Mouse (Mus musculus) neural tube, embryonic 13.5 days (tissue): Measurements from ENCODE around the gene Elmo1. TPM values are rescaled to one million over a fixed set of nuclear protein-coding genes. Genes with fewer than 3 reads are reported as not detected.
A peak's percentile ranks its signal among the peaks of the same experiment; 100 is the strongest.

Source experiments
- ATAC-seq: fragments of 200-750 bp; cut with Nextera tagmentation; 2 replicates; pipeline ENCODE4 v1.8.0; 2017; ENCODE audit warnings: low read depth, mild to moderate bottlenecking, moderate TSS enrichment, moderate library complexity
- H3K27ac ChIP-seq: fragments of 300-500 bp; sonication (generic); replicated peaks from 2 replicates; pipeline ENCODE4 v1.5.1; 2015; ENCODE audit warnings: moderate library complexity, mild to moderate bottlenecking, inconsistent platforms
- H3K27me3 ChIP-seq: fragments of 300-500 bp; sonication (generic); 2 replicates; pipeline ENCODE4 v1.6.1; 2015; ENCODE audit warnings: mild to moderate bottlenecking, inconsistent platforms
- H3K36me3 ChIP-seq: fragments of 300-500 bp; sonication (generic); 2 replicates; pipeline ENCODE4 v1.6.1; 2015; ENCODE audit warnings: mild to moderate bottlenecking, inconsistent platforms
- H3K4me1 ChIP-seq: fragments of 300-500 bp; sonication (generic); replicated peaks from 2 replicates; pipeline ENCODE4 v1.6.1; 2015; ENCODE audit warnings: inconsistent platforms
- H3K4me2 ChIP-seq: fragments of 300-500 bp; sonication (generic); 2 replicates; pipeline ENCODE4 v1.6.1; 2015; ENCODE audit warnings: inconsistent platforms, mild to moderate bottlenecking, moderate library complexity
- H3K4me3 ChIP-seq: fragments of 300-500 bp; sonication (generic); 2 replicates; pipeline ENCODE4 v1.5.1; 2015; ENCODE audit warnings: mild to moderate bottlenecking, inconsistent platforms
- H3K9ac ChIP-seq: fragments of 300-500 bp; sonication (generic); 2 replicates; pipeline ENCODE4 v1.6.1; 2015; ENCODE audit warnings: moderate library complexity, mild to moderate bottlenecking, inconsistent platforms
- H3K9me3 ChIP-seq: fragments of 300-500 bp; sonication (generic); 2 replicates; pipeline ENCODE4 v1.6.1; 2016; ENCODE audit warnings: inconsistent platforms
- WGBS: fragments of 180-500 bp; shearing (Covaris S2); methylation state at CpG from one replicate; pipeline ENCODE4 v1.1.7; 2015; 5-methylcytosine and 5-hydroxymethylcytosine counted together
- polyA plus RNA-seq: library from polyadenylated mRNA; unstranded; fragments of >200 nt; fragmentation: Nextera tagmentation; extraction: Ambion mirVana; gene quantifications from 2 replicates; pipeline ENCODE4 v1.2.1, GENCODE M21; 2015

Elmo1 gene
- polyA plus RNA-seq, 1 experiment from 2014 or later = 48.4 TPM

- Histone ChIP-seq H3K4me1 (peaks cover 48% of the 10 kb centered on the region), H3K27ac (peak overlapping the region; percentile 88), H3K4me3 (no peak overlapping the region), H3K9me3 (no peaks in the 10 kb centered on the region), H3K9ac (0 out of 2 replicates have a peak overlapping the region, but pooled peaks have one; percentile 48), H3K4me2 (no peak overlapping the region), H3K27me3 (no peaks in the 10 kb centered on the region), H3K36me3 (no peaks in the 10 kb centered on the region)
- 65% methylated on average over 5 of the region's 5 CpGs for WGBS
- ATAC-seq = peak; percentile 62
These were observed 279.8 kb downstream of the Elmo1 start for GRCm38 (mm10) chr13:20370036-20370802.

GRCm38 (mm10) chr13:20371501-20371900 lies 281.1 kb downstream of the Elmo1 start:
- Histone ChIP-seq H3K9me3 (no peaks in the 10 kb centered on the region), H3K27ac (peak overlapping the region; percentile 88; the same call in 1 of the 2 replicates)
- 73% methylated on average over 6 of the region's 6 CpGs for WGBS

GRCm38 (mm10) chr13:20372335-20372734 lies 281.9 kb downstream of the Elmo1 start:
- no peak overlapping the region for H3K4me3 ChIP-seq
- ATAC-seq = no peak
- H3K4me1 ChIP-seq = peaks cover 29% of the 10 kb centered on the region
- H3K27ac ChIP-seq = no peak overlapping the region; the same call in 1 of the 2 replicates
- no peak overlapping the region for H3K9ac ChIP-seq
- WGBS = 77% methylated on average over 4 of the region's 4 CpGs
- no peaks in the 10 kb centered on the region for H3K27me3 ChIP-seq
- H3K9me3 ChIP-seq = no peaks in the 10 kb centered on the region
- no peaks in the 10 kb centered on the region for H3K36me3 ChIP-seq
- H3K4me2 ChIP-seq = no peak overlapping the region

More at GRCm38 (mm10) chr13:20371501-20371900, 281.1 kb downstream of the Elmo1 start:
- H3K36me3 ChIP-seq = no peaks in the 10 kb centered on the region
- H3K9ac ChIP-seq = no peak overlapping the region
- H3K27me3 ChIP-seq = no peaks in the 10 kb centered on the region
- no peak overlapping the region for H3K4me3 ChIP-seq
- no peak for ATAC-seq
- peaks cover 37% of the 10 kb centered on the region for H3K4me1 ChIP-seq
- no peak overlapping the region for H3K4me2 ChIP-seq

- no peak overlapping the region for H3K27ac ChIP-seq
- no peak overlapping the region for H3K9ac ChIP-seq
- H3K4me2 ChIP-seq = no peak overlapping the region
- H3K4me3 ChIP-seq = no peak overlapping the region
- H3K9me3 ChIP-seq = no peaks in the 10 kb centered on the region
- H3K27me3 ChIP-seq = no peaks in the 10 kb centered on the region
- ATAC-seq = no peak
- H3K36me3 ChIP-seq = no peaks in the 10 kb centered on the region
- WGBS = 87% methylated on average over 8 of the region's 8 CpGs
- no peaks in the 10 kb centered on the region for H3K4me1 ChIP-seq
These were observed 288.5 kb downstream of the Elmo1 start for GRCm38 (mm10) chr13:20378869-20379268.

- no peak overlapping the region for H3K27ac ChIP-seq
- no peak for ATAC-seq
- no peaks in the 10 kb centered on the region for H3K36me3 ChIP-seq
- no peaks in the 10 kb centered on the region for H3K4me1 ChIP-seq
- WGBS = 80% methylated on average over 1 of the region's 1 CpGs
- no peak overlapping the region for H3K9ac ChIP-seq
- H3K4me2 ChIP-seq = no peak overlapping the region
- H3K9me3 ChIP-seq = no peaks in the 10 kb centered on the region
- no peak overlapping the region for H3K4me3 ChIP-seq
- no peaks in the 10 kb centered on the region for H3K27me3 ChIP-seq
These were observed 293.5 kb downstream of the Elmo1 start for GRCm38 (mm10) chr13:20383875-20384274.

- no peak for ATAC-seq
- no peak overlapping the region for H3K27ac ChIP-seq
- H3K4me3 ChIP-seq = no peak overlapping the region
- no peaks in the 10 kb centered on the region for H3K9me3 ChIP-seq
- no peaks in the 10 kb centered on the region for H3K4me1 ChIP-seq
- 91% methylated on average over 2 of the region's 2 CpGs for WGBS
- H3K27me3 ChIP-seq = no peaks in the 10 kb centered on the region
- H3K36me3 ChIP-seq = no peaks in the 10 kb centered on the region
- H3K9ac ChIP-seq = no peak overlapping the region
- no peak overlapping the region for H3K4me2 ChIP-seq
These were observed 294.4 kb downstream of the Elmo1 start for GRCm38 (mm10) chr13:20384846-20385245.

- Histone ChIP-seq H3K4me3 (no peak overlapping the region), H3K27ac (no peak overlapping the region), H3K4me2 (no peak overlapping the region), H3K4me1 (no peaks in the 10 kb centered on the region), H3K9me3 (no peaks in the 10 kb centered on the region), H3K9ac (no peak overlapping the region), H3K36me3 (no peaks in the 10 kb centered on the region), H3K27me3 (no peaks in the 10 kb centered on the region)
- WGBS = 92% methylated on average over 2 of the region's 2 CpGs
- ATAC-seq = no peak
These were observed 295.0 kb downstream of the Elmo1 start for GRCm38 (mm10) chr13:20385423-20385822.

GRCm38 (mm10) chr13:20386462-20387141 lies 296.2 kb downstream of the Elmo1 start:
- no peak overlapping the region for H3K27ac ChIP-seq
- no peak overlapping the region for H3K4me2 ChIP-seq
- no peaks in the 10 kb centered on the region for H3K4me1 ChIP-seq
- H3K9me3 ChIP-seq = no peaks in the 10 kb centered on the region
- H3K4me3 ChIP-seq = no peak overlapping the region
- H3K27me3 ChIP-seq = no peaks in the 10 kb centered on the region
- ATAC-seq = no peak
- no peaks in the 10 kb centered on the region for H3K36me3 ChIP-seq
- WGBS = 83% methylated on average over 4 of the region's 4 CpGs
- no peak overlapping the region for H3K9ac ChIP-seq

GRCm38 (mm10) chr13:20392824-20393598 lies 302.6 kb downstream of the Elmo1 start:
- no peak overlapping the region for H3K9ac ChIP-seq
- no peaks in the 10 kb centered on the region for H3K4me1 ChIP-seq
- no peaks in the 10 kb centered on the region for H3K36me3 ChIP-seq
- no peak overlapping the region for H3K4me2 ChIP-seq
- no peak overlapping the region for H3K27ac ChIP-seq
- no peak overlapping the region for H3K4me3 ChIP-seq
- WGBS = 76% methylated on average over 3 of the region's 3 CpGs
- ATAC-seq = no peak; the same call in 1 of the 2 replicates
- no peaks in the 10 kb centered on the region for H3K27me3 ChIP-seq
- H3K9me3 ChIP-seq = no peaks in the 10 kb centered on the region

- no peaks in the 10 kb centered on the region for H3K27me3 ChIP-seq
- no peak overlapping the region for H3K4me3 ChIP-seq
- no peaks in the 10 kb centered on the region for H3K9me3 ChIP-seq
- WGBS = 78% methylated on average over 3 of the region's 3 CpGs
- H3K4me2 ChIP-seq = no peak overlapping the region
- no peak for ATAC-seq
- no peak overlapping the region for H3K9ac ChIP-seq
- no peaks in the 10 kb centered on the region for H3K4me1 ChIP-seq
- no peak overlapping the region for H3K27ac ChIP-seq
- no peaks in the 10 kb centered on the region for H3K36me3 ChIP-seq
These were observed 307.3 kb downstream of the Elmo1 start for GRCm38 (mm10) chr13:20397744-20398143.

GRCm38 (mm10) chr13:20398311-20398710 lies 307.9 kb downstream of the Elmo1 start:
- Histone ChIP-seq H3K27me3 (no peaks in the 10 kb centered on the region), H3K4me1 (no peaks in the 10 kb centered on the region), H3K4me2 (no peak overlapping the region), H3K9ac (no peak overlapping the region), H3K27ac (no peak overlapping the region), H3K36me3 (no peaks in the 10 kb centered on the region), H3K4me3 (no peak overlapping the region), H3K9me3 (no peaks in the 10 kb centered on the region)
- 94% methylated on average over 4 of the region's 4 CpGs for WGBS
- ATAC-seq = no peak

GRCm38 (mm10) chr13:20404530-20404929 lies 314.1 kb downstream of the Elmo1 start:
- 36% methylated on average over 3 of the region's 3 CpGs for WGBS
- peak overlapping the region; percentile 73; the same call in 1 of the 2 replicates for H3K27ac ChIP-seq
- no peak overlapping the region for H3K9ac ChIP-seq
- no peaks in the 10 kb centered on the region for H3K36me3 ChIP-seq
- H3K27me3 ChIP-seq = no peaks in the 10 kb centered on the region
- no peak overlapping the region for H3K4me3 ChIP-seq
- no peaks in the 10 kb centered on the region for H3K9me3 ChIP-seq
- no peak for ATAC-seq
- peaks cover 34% of the 10 kb centered on the region for H3K4me1 ChIP-seq
- H3K4me2 ChIP-seq = no peak overlapping the region
